Mouse (Mus musculus): ENCODE measurements at regions not wholly inside any gene's neighbourhood (a gene's known extent, or its start where the extent isn't known, plus 50 kb on each side); places are given as distances from the start of the nearest gene placed in this dataset.

GRCm38 (mm10) chr3:7079073-7079472 is 458.8 kb upstream of the 1700008P02Rik start:
- H3K27me3 ChIP-seq, result no peaks in the 10 kb centered on the region
- no peak overlapping the region for H3K4me2 ChIP-seq (replicated peaks)
- no peaks in the 10 kb centered on the region for H3K9me3 ChIP-seq
- ATAC-seq, result no peak
- WGBS, result 81% methylated on average over 1 of the region's 1 CpGs
- H3K27ac ChIP-seq, result no peak overlapping the region
- no peak overlapping the region for H3K9ac ChIP-seq (replicated peaks)
- H3K4me3 ChIP-seq (replicated peaks), result no peak overlapping the region
- no peaks in the 10 kb centered on the region for H3K4me1 ChIP-seq (replicated peaks)
- H3K36me3 ChIP-seq, result no peaks in the 10 kb centered on the region

- Histone ChIP-seq H3K4me3 (replicated peaks) (no peak overlapping the region), H3K4me2 (replicated peaks) (no peak overlapping the region), H3K27ac (no peak overlapping the region), H3K27me3 (no peaks in the 10 kb centered on the region), H3K9me3 (no peaks in the 10 kb centered on the region), H3K9ac (replicated peaks) (no peak overlapping the region), H3K4me1 (replicated peaks) (no peaks in the 10 kb centered on the region), H3K36me3 (no peaks in the 10 kb centered on the region)
- WGBS, result 59% methylated on average over 3 of the region's 3 CpGs
- peak; percentile 71 for ATAC-seq
Observed at GRCm38 (mm10) chr3:7076850-7077249, 456.6 kb upstream of the 1700008P02Rik start.

GRCm38 (mm10) chr3:7074488-7074887 is 454.2 kb upstream of the 1700008P02Rik start:
- ATAC-seq, result no peak
- H3K9ac ChIP-seq (replicated peaks), result no peak overlapping the region
- no peak overlapping the region for H3K27ac ChIP-seq
- H3K27me3 ChIP-seq, result no peaks in the 10 kb centered on the region
- H3K4me3 ChIP-seq (replicated peaks), result no peak overlapping the region
- no peaks in the 10 kb centered on the region for H3K9me3 ChIP-seq
- H3K4me1 ChIP-seq (replicated peaks), result no peaks in the 10 kb centered on the region
- H3K36me3 ChIP-seq, result no peaks in the 10 kb centered on the region
- H3K4me2 ChIP-seq (replicated peaks), result no peak overlapping the region
- WGBS, result 54% methylated on average over 2 of the region's 2 CpGs

- Histone ChIP-seq H3K4me1 (replicated peaks) (no peaks in the 10 kb centered on the region; the same call in 1 of the 2 replicates), H3K4me3 (replicated peaks) (no peak overlapping the region), H3K4me2 (replicated peaks) (no peak overlapping the region), H3K36me3 (0 out of 2 replicates have a peak, but pooled peaks cover 2% of the 10 kb centered on the region), H3K9me3 (0 out of 2 replicates have a peak, but pooled peaks cover 8% of the 10 kb centered on the region), H3K27ac (no peak overlapping the region), H3K27me3 (no peaks in the 10 kb centered on the region), H3K9ac (replicated peaks) (no peak overlapping the region)
- peak; percentile 89 for ATAC-seq
- WGBS, result 46% methylated on average over 2 of the region's 2 CpGs
Observed at GRCm38 (mm10) chr3:7041372-7042057, 421.3 kb upstream of the 1700008P02Rik start.

- no peaks in the 10 kb centered on the region for H3K27me3 ChIP-seq
- ATAC-seq, result peak; percentile 68
- 0 out of 2 replicates have a peak, but pooled peaks cover 8% of the 10 kb centered on the region for H3K9me3 ChIP-seq
- no peak overlapping the region for H3K9ac ChIP-seq (replicated peaks)
- WGBS, result 44% methylated on average over 2 of the region's 2 CpGs
- H3K4me2 ChIP-seq (replicated peaks), result no peak overlapping the region
- H3K36me3 ChIP-seq, result 0 out of 2 replicates have a peak, but pooled peaks cover 2% of the 10 kb centered on the region
- H3K4me3 ChIP-seq (replicated peaks), result no peak overlapping the region
- H3K27ac ChIP-seq, result peak overlapping the region; percentile 51
- H3K4me1 ChIP-seq (replicated peaks), result no peaks in the 10 kb centered on the region; the same call in 1 of the 2 replicates
Observed at GRCm38 (mm10) chr3:7035833-7036232, 415.6 kb upstream of the 1700008P02Rik start.

- Histone ChIP-seq H3K27me3 (no peaks in the 10 kb centered on the region), H3K9me3 (no peaks in the 10 kb centered on the region), H3K9ac (replicated peaks) (no peak overlapping the region), H3K4me3 (replicated peaks) (no peak overlapping the region), H3K4me1 (replicated peaks) (no peaks in the 10 kb centered on the region), H3K36me3 (no peaks in the 10 kb centered on the region), H3K4me2 (replicated peaks) (no peak overlapping the region), H3K27ac (no peak overlapping the region)
- 25% methylated on average over 5 of the region's 5 CpGs for WGBS
- ATAC-seq, result peak; percentile 91
Observed at GRCm38 (mm10) chr3:7027845-7028244, 407.6 kb upstream of the 1700008P02Rik start.

GRCm38 (mm10) chr3:7014345-7014973 is 394.2 kb upstream of the 1700008P02Rik start:
- Histone ChIP-seq H3K4me1 (replicated peaks) (peaks cover 19% of the 10 kb centered on the region), H3K27ac (no peak overlapping the region), H3K4me3 (replicated peaks) (no peak overlapping the region), H3K9me3 (no peaks in the 10 kb centered on the region), H3K36me3 (no peaks in the 10 kb centered on the region), H3K9ac (replicated peaks) (no peak overlapping the region), H3K27me3 (no peaks in the 10 kb centered on the region), H3K4me2 (replicated peaks) (no peak overlapping the region)
- no peak for ATAC-seq
- WGBS, result 29% methylated on average over 7 of the region's 7 CpGs

GRCm38 (mm10) chr3:7013516-7013915 is 393.3 kb upstream of the 1700008P02Rik start:
- ATAC-seq, result no peak
- no peaks in the 10 kb centered on the region for H3K27me3 ChIP-seq
- no peak overlapping the region for H3K4me2 ChIP-seq (replicated peaks)
- peak overlapping the region; percentile 70 for H3K27ac ChIP-seq
- H3K9ac ChIP-seq (replicated peaks), result no peak overlapping the region
- H3K36me3 ChIP-seq, result no peaks in the 10 kb centered on the region
- no peaks in the 10 kb centered on the region for H3K9me3 ChIP-seq
- H3K4me3 ChIP-seq (replicated peaks), result no peak overlapping the region
- peaks cover 25% of the 10 kb centered on the region for H3K4me1 ChIP-seq (replicated peaks)

- 37% methylated on average over 7 of the region's 7 CpGs for WGBS
- no peaks in the 10 kb centered on the region for H3K9me3 ChIP-seq
- H3K9ac ChIP-seq (replicated peaks), result no peak overlapping the region
- H3K4me3 ChIP-seq (replicated peaks), result no peak overlapping the region
- no peaks in the 10 kb centered on the region for H3K36me3 ChIP-seq
- peaks cover 32% of the 10 kb centered on the region for H3K4me1 ChIP-seq (replicated peaks)
- no peaks in the 10 kb centered on the region for H3K27me3 ChIP-seq
- H3K27ac ChIP-seq, result peak overlapping the region; percentile 62; the same call in 1 of the 2 replicates
- H3K4me2 ChIP-seq (replicated peaks), result no peak overlapping the region
- ATAC-seq, result peak; percentile 74
Observed at GRCm38 (mm10) chr3:7010294-7011087, 390.2 kb upstream of the 1700008P02Rik start.

GRCm38 (mm10) chr3:7008671-7009217 is 388.5 kb upstream of the 1700008P02Rik start:
- Histone ChIP-seq H3K27ac (peak overlapping the region; percentile 68), H3K36me3 (no peaks in the 10 kb centered on the region), H3K4me1 (replicated peaks) (peaks cover 27% of the 10 kb centered on the region), H3K9ac (replicated peaks) (no peak overlapping the region), H3K4me3 (replicated peaks) (no peak overlapping the region), H3K4me2 (replicated peaks) (no peak overlapping the region), H3K27me3 (no peaks in the 10 kb centered on the region), H3K9me3 (no peaks in the 10 kb centered on the region)
- WGBS, result 39% methylated on average over 7 of the region's 7 CpGs
- ATAC-seq, result peak; percentile 59; the same call in 1 of the 2 replicates

- Histone ChIP-seq H3K27ac (peak overlapping the region; percentile 74), H3K27me3 (no peaks in the 10 kb centered on the region), H3K36me3 (no peaks in the 10 kb centered on the region), H3K9me3 (no peaks in the 10 kb centered on the region), H3K4me2 (replicated peaks) (peak overlapping the region; percentile 15; the same call in 1 of the 2 replicates), H3K9ac (replicated peaks) (0 out of 2 replicates have a peak overlapping the region, but pooled peaks have one; percentile 16), H3K4me1 (replicated peaks) (peaks cover 23% of the 10 kb centered on the region), H3K4me3 (replicated peaks) (no peak overlapping the region)
- ATAC-seq, result no peak
- 41% methylated on average over 5 of the region's 5 CpGs for WGBS
Observed at GRCm38 (mm10) chr3:7007811-7008359, 387.6 kb upstream of the 1700008P02Rik start.

Measured in midbrain, embryonic 13.5 days (tissue).